Mouse (Mus musculus) heart, postnatal 36 days (tissue): ENCODE results near the gene Cacnb4. TPM values are rescaled to one million over a fixed set of nuclear protein-coding genes. Genes with fewer than 3 reads are reported as not detected.

ENCODE experiments used
- DNase-seq, 2 experiments: peaks; one replicate each; pipeline ENCODE4 v3.0.0; 2021 to 2022
- intact Hi-C: fragments of 180-260 bp; cut with DNase I; formaldehyde crosslinking; loops from one replicate; pipeline ENCODE4 v1.15.1; 2025
- total RNA-seq, 2 experiments: library from RNA; stranded (reverse); gene quantifications; 2 replicates each; pipeline ENCODE4 v1.2.3; 2021

Cacnb4 gene
- total RNA-seq, 2 experiments from 2014 or later = 0.53 to 0.62 TPM

DNA sequence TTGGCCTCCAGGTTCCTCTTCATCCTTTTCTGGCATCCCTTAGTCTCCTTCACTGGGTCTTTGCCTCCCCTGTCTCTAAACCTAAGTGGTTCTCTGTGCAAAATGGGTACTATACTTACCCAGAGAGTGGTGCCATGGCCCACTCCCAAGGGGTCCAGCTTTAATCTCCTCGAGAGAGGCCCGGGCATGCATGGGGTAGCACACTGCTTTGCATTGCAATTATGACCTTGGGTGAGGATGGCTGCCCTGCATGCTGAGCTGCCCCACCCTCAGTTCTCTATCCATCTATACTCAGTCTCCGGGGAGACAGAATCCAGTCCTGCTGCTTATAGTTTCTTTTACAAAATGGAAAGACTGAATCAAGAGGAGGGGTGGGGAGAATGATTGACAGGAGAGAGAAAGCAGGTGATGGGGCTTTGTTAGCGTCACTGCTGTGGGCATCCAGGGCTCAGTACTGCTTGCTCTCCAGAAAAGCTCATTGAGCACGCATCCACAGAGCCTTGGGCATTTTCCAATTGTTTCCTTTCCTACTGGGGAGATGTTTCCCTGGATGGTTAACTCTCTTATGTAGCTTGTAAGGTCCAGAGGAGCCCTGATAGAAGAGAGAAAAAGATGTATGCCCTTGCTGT, 68.7 kb downstream of the Cacnb4 start:
- intact Hi-C loops = no loop called here
- no peak for DNase-seq

DNA sequence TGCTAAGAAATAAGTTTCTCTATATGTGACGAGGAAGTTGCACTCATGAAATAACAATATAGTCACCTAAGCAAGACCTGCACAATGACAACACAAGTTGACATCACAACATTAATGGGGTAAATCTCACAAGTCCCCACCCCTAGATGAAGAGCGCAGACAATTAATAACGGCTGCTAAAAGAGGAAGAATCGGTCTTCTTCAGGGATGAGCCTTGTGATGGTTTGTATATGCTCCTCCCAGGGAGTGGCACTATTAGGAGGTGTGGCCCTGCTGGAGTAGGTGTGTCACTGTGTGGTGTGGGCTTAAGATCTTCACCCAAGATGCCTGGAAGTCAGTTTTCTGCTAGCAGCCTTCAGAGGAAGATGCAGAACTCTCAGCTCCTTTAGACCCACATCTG, 70.3 kb downstream of the Cacnb4 start:
- no peak for DNase-seq
- intact Hi-C loops = no loop called here

DNA sequence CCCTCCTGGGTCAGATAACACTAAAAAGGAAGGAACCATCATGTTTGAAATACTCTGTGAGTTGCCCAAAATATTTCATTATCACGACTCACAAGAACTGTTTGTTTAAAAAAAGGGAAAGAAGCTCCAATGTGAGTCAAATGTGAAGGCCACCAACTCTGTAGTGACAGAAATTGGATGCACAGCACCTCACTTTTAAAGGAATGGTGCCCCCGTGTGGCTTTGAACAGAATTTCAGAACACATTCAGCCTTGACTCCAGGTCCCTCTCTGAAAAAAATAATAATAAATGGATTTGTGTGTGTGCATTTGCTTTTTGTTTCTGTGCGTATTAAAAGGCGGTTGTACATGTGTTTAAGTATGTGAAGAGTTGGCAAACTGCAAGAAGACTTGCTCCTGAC, 71.3 kb downstream of the Cacnb4 start:
- intact Hi-C loops = loop anchor here (1.0 to 2.0 kb wide), 2 partner anchors 303 to 343 kb away; no protein-coding TSS in a partner anchor
- peak; percentile 63 to 76 for DNase-seq

DNA sequence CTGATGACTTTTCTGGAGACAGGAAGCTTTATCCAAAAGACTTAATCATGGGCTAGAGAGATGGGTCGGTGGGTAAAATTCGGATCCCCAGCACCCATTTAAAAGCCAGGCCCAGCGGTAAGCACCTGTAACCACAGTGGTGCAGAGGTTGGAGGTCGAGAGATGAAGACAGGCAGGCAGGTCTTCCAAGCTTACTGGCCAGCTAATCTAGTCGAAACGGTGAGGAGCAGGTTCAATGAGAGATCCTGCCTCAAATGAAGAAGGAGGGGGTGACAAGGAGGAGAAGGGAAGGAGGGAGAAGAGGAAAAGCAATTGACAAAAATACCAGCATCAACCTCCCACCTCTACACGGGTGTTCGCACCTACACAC, 72.0 kb downstream of the Cacnb4 start:
- intact Hi-C loops = loop anchor here (1.0 to 2.0 kb wide), 2 partner anchors 302 to 342 kb away; no protein-coding TSS in a partner anchor
- DNase-seq = no peak

DNA sequence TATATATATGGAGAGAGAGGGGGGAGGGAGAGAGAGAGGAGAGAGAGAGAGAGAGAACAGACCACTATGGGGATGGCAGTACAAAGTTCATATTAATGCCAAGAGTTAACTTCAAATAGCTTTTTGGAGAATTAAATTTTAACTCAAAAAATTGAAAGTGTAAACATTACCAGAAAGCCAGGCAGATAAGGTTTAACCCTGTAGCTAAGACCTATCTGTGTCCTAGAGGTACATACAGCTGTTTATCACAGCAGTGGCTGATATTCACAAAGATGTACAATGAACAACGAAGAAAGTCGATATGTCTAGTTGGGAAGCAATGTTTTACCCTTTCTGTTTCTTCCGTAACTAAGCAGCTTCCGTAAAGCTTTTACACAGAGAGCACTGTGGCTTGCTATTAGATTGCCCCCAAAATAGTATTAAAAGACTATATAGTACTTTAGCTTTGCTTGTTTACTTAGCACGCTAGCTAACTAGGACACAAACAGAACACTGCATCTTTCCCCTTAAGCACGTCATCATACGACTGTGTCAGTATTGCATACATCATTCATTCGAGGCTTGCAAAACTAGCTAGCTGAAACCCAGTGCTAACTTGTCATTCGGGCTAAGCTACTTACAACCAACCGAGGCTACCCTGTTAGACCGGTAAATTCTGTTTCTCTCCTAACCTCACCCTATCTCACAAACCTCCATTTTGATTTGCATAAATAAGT, 72.5 kb downstream of the Cacnb4 start:
- intact Hi-C loops = loop anchor here (2.0 kb wide), 2 partner anchors 301 to 383 kb away; no protein-coding TSS in a partner anchor

DNA sequence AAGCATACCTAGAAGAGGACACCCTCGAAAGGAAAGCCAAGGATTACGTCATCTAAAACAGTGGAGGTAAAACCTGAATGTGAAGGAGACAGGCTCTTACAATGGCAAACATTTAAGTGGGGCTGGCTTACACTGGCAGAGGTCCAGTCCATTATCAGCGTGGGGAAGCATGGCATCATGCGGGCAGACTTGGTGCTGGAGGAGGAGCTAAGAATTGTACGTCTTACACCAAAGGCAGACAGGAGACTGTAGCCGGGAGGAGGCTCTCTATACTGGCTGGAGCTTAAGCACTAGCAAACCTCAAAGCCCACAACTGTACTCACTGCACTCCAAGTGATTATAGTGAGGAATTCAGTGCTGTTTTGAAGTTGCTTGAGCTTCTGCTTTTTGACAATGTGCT, 73.2 kb downstream of the Cacnb4 start:
- no peak for DNase-seq
- intact Hi-C loops = loop anchor here (2.0 kb wide), 1 partner anchor 383 kb away; no protein-coding TSS in a partner anchor

More for the DNA sequence above, 72.5 kb downstream of the Cacnb4 start:
- DNase-seq = no peak

DNA sequence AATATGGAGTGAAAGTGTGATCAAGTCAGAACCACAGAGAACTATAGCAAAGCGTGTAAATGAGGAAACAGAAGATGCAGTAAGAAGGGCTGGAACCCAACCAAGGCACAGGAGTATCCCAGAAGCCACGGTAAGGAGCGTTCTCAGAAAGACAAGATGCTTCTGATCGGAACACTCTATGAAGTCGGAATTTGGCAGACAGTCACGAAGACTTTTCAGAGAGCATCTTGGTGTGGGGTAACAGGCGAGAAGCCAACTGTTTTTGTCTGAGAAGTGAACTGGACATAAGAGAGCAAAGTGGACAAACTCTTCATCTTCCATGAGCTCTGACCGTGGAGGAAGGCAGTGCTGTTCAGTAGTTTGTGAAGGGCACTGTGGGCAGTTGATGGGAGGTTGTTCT, 73.7 kb downstream of the Cacnb4 start:
- peak in 1 of 2 experiments; percentile 6 for DNase-seq
- intact Hi-C loops = loop anchor here (2.0 kb wide), 1 partner anchor 382 kb away; no protein-coding TSS in a partner anchor

DNA sequence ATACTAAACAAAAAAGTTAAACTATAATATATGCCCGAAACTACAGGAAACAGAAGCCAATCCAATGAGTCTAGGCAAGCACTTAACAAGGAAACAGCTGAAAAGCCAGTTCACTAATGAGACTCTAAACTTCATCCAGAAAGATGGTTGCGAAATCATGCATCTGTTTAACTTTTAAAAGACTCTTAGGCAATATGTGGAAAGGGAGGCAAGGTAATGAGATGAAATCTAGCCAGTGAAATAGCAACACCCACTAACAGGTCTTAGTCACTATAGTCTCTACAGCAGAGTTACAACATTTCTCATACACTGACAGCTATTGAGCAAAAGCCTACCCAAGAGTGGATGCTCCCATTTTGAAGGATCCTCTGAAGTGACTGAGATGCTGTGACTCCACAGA, 74.4 kb downstream of the Cacnb4 start:
- intact Hi-C loops = loop anchor here (2.0 kb wide), 1 partner anchor 381 kb away; no protein-coding TSS in a partner anchor
- no peak for DNase-seq

DNA sequence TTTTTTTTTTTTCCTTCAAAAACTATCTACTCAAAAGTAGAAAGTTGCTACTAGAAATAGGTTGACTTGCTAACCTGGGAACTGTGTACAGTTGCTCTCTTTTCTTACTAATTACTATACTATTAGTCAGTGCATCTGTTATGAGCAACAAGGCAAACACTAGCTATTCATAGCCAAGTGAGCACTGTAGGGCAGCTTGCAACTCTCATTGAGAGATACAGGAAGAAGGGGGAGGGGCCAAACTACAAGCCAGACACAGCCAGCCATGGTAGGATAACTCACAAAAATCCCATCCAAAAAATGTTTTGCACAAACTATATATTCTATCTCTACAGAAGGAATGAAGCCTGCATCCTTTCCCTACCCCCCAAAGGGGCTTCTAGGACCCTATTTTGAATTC, 79.1 kb downstream of the Cacnb4 start:
- DNase-seq = no peak
- intact Hi-C loops = no loop called here

DNA sequence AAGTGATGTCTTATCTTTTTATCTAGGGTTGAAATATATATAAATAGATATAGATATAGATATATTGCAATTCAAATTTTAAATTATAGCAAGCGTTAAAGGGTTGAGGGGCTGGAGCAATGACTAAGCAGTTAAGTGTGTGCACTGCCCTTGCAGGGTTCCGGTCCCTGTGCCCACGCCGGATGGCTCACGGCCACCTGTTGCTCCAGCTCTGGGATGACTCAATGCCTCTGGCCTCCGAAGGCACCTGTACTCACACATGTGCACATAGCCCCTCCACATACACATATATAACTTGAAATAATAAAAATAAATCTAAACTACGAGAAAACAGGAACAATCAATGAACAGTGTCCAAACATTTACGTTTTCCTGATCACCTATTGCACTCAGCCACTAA, 82.8 kb downstream of the Cacnb4 start:
- intact Hi-C loops = loop anchor here (5.0 kb wide), 1 partner anchor 172 kb away; the partner anchor contains the start of gene Arl5a
- no peak for DNase-seq

DNA sequence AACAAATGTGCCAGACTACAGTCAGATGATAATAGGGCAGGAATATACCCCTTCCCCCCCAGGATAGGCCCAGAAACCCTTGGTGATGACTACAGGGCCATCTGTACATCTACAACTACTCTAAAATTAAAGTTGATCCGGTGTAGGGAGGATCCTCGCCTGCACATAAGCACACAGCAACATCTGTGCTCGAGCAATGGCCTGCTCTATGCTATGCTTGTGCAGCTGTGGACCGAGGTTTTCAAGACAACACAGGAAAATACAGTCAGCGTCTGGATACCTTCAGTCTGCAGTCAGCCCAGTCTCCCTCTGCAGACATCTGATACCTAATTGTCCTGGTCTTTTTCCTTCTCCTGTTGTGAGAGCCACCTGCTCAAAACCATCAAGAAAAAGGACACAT, 83.4 kb downstream of the Cacnb4 start:
- intact Hi-C loops = loop anchor here (5.0 kb wide), 1 partner anchor 171 kb away; the partner anchor contains the start of gene Arl5a
- DNase-seq = no peak

DNA sequence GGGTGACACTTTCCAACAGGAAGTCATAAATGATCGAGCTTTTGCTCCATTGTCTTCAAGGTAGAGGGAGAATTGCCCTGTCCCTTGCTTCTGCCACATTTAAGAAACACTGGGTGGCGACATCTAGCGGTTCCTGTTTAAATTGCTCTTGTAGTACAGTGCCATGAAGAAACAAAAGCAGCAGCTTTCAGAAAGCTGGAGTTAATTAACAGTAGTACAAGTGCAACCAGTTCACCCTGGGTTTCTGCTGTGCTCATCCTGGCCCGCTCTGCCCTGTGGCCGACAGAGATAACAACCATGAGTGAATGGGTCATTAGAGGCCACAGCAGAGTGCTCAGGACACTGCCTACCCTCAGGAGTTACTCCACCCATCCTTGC, 85.7 kb downstream of the Cacnb4 start:
- intact Hi-C loops = loop anchor here (1.0 to 5.0 kb wide), 3 partner anchors 169 to 329 kb away; partner anchors contain the start of gene Arl5a
- peak; percentile 80 to 81 for DNase-seq

DNA sequence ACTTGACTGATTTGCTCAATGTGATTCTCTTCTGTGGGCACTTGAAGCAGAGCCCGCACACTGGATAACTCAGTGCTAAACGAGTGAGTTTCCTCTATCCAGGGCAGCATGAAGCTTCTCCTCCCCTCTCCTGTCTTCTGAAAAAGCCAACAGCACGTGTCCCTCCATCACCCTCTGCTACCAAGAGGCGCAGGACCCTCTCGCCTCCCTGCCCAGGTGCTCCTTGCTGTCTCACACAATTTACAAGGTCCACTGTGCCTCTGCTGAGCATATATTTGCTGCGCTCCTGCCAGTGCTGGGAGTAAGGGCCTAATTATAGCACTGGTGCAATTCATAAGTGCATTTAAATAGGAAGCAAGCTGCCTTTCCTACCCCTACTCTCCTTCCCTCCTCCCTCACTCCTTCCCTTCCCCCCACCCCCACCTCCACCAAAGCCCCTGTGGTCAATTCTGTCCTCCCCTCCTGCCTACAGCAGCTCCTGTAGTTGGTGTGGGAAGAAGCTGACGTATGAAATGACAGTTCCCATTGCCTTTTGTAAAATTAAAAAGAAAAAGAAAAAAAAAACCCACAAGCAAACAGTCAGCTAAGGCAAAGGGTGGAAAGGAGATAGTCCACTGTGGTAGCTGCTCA, 86.2 kb downstream of the Cacnb4 start:
- intact Hi-C loops = loop anchor here (5.0 kb wide), 1 partner anchor 168 kb away; the partner anchor contains the start of gene Arl5a
- no peak for DNase-seq

DNA sequence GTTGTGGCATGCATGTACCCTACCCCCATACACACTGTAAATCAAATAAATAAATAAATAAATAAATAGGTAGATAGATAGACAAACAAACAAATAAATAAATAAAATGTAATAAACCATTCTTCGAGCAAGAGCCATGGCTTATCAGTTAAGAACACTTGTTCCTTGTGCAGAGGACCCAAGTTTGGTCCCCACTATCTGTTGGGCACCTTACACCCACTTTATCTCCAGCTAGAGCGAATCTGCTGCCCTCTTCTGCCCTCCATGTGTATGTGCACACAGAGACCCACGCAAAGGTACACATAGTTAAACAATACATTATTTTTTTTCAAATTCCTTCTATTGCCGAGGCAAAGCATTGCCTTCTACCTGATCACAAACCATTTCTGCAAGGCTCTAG, 87.1 kb downstream of the Cacnb4 start:
- no peak for DNase-seq
- intact Hi-C loops = no loop called here

DNA sequence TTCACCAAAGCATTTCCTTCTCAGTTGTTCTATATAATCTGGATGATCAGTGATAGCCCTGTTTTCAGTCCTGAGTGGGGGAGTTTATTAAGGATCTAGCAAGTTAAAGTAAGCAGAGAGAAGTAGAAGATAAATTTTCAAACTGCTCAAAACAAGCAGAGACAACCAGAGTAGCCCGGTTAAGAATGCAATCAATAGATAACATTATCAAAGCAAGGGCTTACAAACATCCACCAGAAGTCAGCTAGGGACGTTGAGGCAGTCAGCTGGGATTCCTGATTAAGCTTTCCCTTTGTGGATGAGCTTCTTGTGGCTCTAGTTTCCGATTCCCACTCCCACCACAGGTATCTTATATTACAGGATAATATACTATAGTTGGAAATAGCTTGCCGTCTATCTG, 91.2 kb downstream of the Cacnb4 start:
- no peak for DNase-seq
- intact Hi-C loops = no loop called here

DNA sequence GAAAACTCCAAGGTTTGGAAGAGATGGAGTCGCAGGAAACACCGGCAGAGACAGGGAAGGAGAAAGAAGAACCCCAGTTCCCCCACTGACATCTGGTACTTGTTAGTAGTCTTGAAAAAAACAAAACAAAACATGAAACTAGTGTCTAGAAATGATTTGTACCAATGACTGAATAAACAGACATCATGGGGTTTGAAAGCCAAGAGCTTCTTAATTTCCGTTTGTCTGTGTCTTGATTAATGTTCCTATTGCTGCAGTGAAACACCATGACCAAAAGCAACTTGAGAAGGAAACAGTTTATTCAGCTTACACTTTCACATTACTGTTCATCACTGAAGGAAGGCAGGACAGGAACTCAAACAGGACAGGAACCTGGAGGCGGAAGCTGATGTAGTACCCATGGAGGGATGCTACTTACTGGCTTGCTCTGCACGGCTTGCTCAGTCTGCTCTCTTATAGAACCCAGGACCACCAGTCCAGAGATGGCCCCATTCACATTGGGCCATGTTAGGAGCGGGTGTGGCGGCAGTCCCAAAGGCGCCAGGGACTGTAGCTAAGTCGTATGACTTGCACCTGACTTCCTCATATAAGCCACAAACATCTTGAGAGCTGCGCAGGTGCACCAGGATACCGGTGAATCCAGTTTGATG, 95.4 kb downstream of the Cacnb4 start:
- DNase-seq = no peak

DNA sequence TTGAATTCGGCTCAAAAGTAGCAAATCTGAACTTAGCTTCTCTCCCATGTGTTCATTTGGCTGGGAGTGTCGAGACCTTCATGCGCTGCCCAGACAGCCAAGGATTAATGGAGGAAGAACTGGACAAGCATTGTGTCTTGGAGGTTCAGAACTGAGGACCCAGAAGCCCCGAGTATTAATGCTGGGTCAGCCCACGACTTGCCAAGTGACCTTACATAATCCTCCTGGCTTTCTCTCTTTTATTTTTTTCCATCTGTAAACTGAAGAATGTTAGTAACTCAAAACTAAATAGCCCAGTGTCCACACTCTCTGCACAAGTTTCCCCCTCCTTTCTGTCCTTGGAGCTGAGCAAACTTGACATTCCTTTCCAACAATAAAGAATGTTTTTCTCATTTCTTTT, 95.9 kb downstream of the Cacnb4 start:
- peak in 1 of 2 experiments; percentile 39 for DNase-seq
- intact Hi-C loops = no loop called here

More for the DNA sequence above, 95.4 kb downstream of the Cacnb4 start:
- intact Hi-C loops = no loop called here

DNA sequence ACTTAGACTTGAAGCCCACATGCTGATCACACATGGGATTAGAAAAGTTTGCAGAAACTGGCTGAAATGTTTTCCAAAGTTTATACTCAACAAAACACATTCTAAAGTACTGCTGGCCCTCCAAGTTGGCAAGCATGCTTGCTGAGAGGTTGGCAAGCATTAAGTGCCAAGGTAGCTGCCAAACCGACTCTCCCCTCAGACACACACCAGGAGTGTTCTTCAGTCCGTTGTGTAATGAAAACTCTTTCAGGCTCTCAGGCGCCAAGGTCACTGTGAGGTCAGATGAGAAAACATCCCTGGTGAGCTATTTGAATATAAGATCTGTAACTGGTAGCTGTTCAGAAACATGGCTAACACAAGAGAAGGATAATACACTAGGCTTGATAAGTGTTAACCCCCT, 97.8 kb downstream of the Cacnb4 start:
- peak; percentile 52 to 62 for DNase-seq
- intact Hi-C loops = loop anchor here (5.0 kb wide), 1 partner anchor 157 kb away; the partner anchor contains the start of gene Arl5a

DNA sequence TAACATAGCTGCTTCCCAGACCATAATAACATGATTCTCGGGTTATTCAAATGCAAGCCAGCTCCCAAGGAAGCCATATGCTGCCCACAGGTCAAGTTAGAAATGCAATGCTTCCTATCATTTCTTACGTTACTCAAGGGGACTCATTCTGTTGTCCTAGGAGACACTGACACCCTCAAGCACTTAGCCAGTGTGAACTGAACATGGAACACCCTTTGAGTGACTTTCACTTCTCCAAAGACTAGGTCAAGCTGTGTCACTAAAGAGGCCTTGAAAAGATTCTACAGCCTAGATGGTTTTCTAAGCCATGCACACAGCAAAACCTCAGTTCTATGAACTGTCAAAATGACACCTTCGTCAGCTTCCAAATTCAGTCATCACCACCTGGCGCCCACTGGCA, 98.9 kb downstream of the Cacnb4 start:
- DNase-seq = no peak
- intact Hi-C loops = loop anchor here (5.0 kb wide), 1 partner anchor 155 kb away; the partner anchor contains the start of gene Arl5a

DNA sequence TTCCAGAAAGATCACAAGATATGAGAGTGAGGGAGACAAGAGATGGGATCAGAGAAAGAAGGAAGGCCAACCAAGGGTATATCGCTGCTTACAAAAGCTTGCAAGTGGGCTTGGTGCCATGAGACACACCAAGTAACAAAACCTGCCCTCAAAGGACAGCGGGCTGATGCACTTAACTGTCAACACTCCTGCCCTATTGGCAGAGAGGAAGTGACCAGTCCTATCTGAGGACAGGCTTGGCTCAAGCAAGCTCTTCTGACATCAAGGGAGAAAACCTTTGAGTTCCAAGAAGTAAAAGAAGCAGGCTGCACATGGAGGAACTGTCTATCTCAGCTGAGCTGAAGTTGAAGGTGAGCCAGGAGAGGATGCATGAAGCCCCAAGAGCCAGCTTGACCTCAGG, 100.1 kb downstream of the Cacnb4 start:
- intact Hi-C loops = loop anchor here (5.0 kb wide), 1 partner anchor 154 kb away; the partner anchor contains the start of gene Arl5a
- peak; percentile 32 for DNase-seq
